Mouse (Mus musculus): ENCODE measurements around the gene Nr1i3.

The Nr1i3 gene

GRCm38 (mm10) chr1:171251594-171252324 is 38.0 kb downstream of the Nr1i3 start:
- no peak for DNase-seq (ENCODE audit: low read depth)

GRCm38 (mm10) chr1:171252415-171252814 is 38.6 kb downstream of the Nr1i3 start:
- DNase-seq (ENCODE audit: low read depth) = no peak

- DNase-seq (ENCODE audit: low read depth) = no peak
These were observed 42.5 kb downstream of the Nr1i3 start for GRCm38 (mm10) chr1:171256095-171256818.

GRCm38 (mm10) chr1:171256937-171257548 is 43.3 kb downstream of the Nr1i3 start:
- DNase-seq (ENCODE audit: low read depth) = peak; percentile 68

- no peak for DNase-seq (ENCODE audit: low read depth)
These were observed 44.0 kb downstream of the Nr1i3 start for GRCm38 (mm10) chr1:171257781-171258180.

- no peak for DNase-seq (ENCODE audit: low read depth)
These were observed 45.2 kb downstream of the Nr1i3 start for GRCm38 (mm10) chr1:171258921-171259320.

GRCm38 (mm10) chr1:171260316-171260715 is 46.5 kb downstream of the Nr1i3 start:
- no peak for DNase-seq (ENCODE audit: low read depth)

GRCm38 (mm10) chr1:171262594-171263130 is 48.9 kb downstream of the Nr1i3 start:
- DNase-seq (ENCODE audit: low read depth) = no peak

- no peak for DNase-seq (ENCODE audit: low read depth)
These were observed 49.4 kb downstream of the Nr1i3 start for GRCm38 (mm10) chr1:171263185-171263611.

- DNase-seq (ENCODE audit: low read depth) = no peak
These were observed 50.1 kb downstream of the Nr1i3 start for GRCm38 (mm10) chr1:171263666-171264461.

- no peak for DNase-seq (ENCODE audit: low read depth)
These were observed 52.4 kb downstream of the Nr1i3 start for GRCm38 (mm10) chr1:171265971-171266744.

GRCm38 (mm10) chr1:171268341-171268740 is 54.6 kb downstream of the Nr1i3 start:
- no peak for DNase-seq (ENCODE audit: low read depth)

GRCm38 (mm10) chr1:171269848-171270572 is 56.2 kb downstream of the Nr1i3 start, which contains the start of gene B4galt3:
Gene B4galt3 (plus strand): TSS chr1:171270328.
- DNase-seq (ENCODE audit: low read depth) = peak; percentile 86

Data from c-Kit-positive CD71-positive TER-119-negative erythroid progenitor cells, embryonic 14.5 days (primary cell).